Mouse (Mus musculus): ENCODE results near the gene Cdx2.

GRCm38 (mm10) chr5:147342901-147343300 is 35.8 kb upstream of the Cdx2 start:
- TF ChIP-seq CTCF (IDR thresholded peaks at IDR 0.05; ENCODE audit: extremely low read depth, insufficient read length, insufficient replicate concordance, low read depth, low read length) (no peak), POLR2A (IDR thresholded peaks at IDR 0.05; ENCODE audit: low read depth, low read length) (no peak)

Data from small intestine, adult 2 months (tissue).